Mouse (Mus musculus): ENCODE measurements around the gene Fign. TPM values are rescaled to one million over a fixed set of nuclear protein-coding genes. Genes with fewer than 3 reads are reported as not detected.

Fign gene
- polyA plus RNA-seq, 1 experiment from 2014 or later: 14.5 TPM

GRCm38 (mm10) chr2:64035393-64035792 lies 62.4 kb downstream of the Fign start:
- Histone ChIP-seq H3K27ac (no peak overlapping the region), H3K9me3 (replicated peaks) (no peaks in the 10 kb centered on the region), H3K27me3 (no peaks in the 10 kb centered on the region), H3K36me3 (no peaks in the 10 kb centered on the region), H3K4me1 (no peaks in the 10 kb centered on the region), H3K9ac (no peak overlapping the region), H3K4me3 (no peak overlapping the region), H3K4me2 (replicated peaks) (no peak overlapping the region)
- WGBS: 70% methylated on average over 3 of the region's 3 CpGs
- ATAC-seq (ENCODE audit: low FRiP score): no peak

- Histone ChIP-seq H3K4me2 (replicated peaks) (no peak overlapping the region), H3K27ac (no peak overlapping the region), H3K9me3 (replicated peaks) (no peaks in the 10 kb centered on the region), H3K4me1 (no peaks in the 10 kb centered on the region), H3K36me3 (no peaks in the 10 kb centered on the region), H3K4me3 (no peak overlapping the region), H3K9ac (no peak overlapping the region), H3K27me3 (no peaks in the 10 kb centered on the region)
- no peak for ATAC-seq (ENCODE audit: low FRiP score)
- 96% methylated on average over 3 of the region's 3 CpGs for WGBS
Observed at GRCm38 (mm10) chr2:64033871-64034270, 64.0 kb downstream of the Fign start.

- H3K4me2 ChIP-seq (replicated peaks): no peak overlapping the region
- no peaks in the 10 kb centered on the region for H3K36me3 ChIP-seq
- WGBS: 79% methylated on average over 4 of the region's 4 CpGs
- 0 out of 2 replicates have a peak, but pooled peaks cover 3% of the 10 kb centered on the region for H3K4me1 ChIP-seq
- no peak for ATAC-seq (ENCODE audit: low FRiP score)
- H3K9ac ChIP-seq: no peak overlapping the region
- H3K27me3 ChIP-seq: no peaks in the 10 kb centered on the region
- H3K27ac ChIP-seq: no peak overlapping the region
- H3K4me3 ChIP-seq: no peak overlapping the region
- no peaks in the 10 kb centered on the region for H3K9me3 ChIP-seq (replicated peaks)
Observed at GRCm38 (mm10) chr2:64025961-64026360, 71.9 kb downstream of the Fign start.

GRCm38 (mm10) chr2:63994304-63995023 lies 103.4 kb downstream of the Fign start:
- H3K36me3 ChIP-seq: no peaks in the 10 kb centered on the region
- H3K4me1 ChIP-seq: 0 out of 2 replicates have a peak, but pooled peaks cover 4% of the 10 kb centered on the region
- 90% methylated on average over 7 of the region's 7 CpGs for WGBS
- no peaks in the 10 kb centered on the region for H3K9me3 ChIP-seq (replicated peaks)
- no peak overlapping the region for H3K27ac ChIP-seq
- no peak overlapping the region for H3K9ac ChIP-seq
- H3K27me3 ChIP-seq: no peaks in the 10 kb centered on the region
- H3K4me2 ChIP-seq (replicated peaks): no peak overlapping the region
- no peak overlapping the region for H3K4me3 ChIP-seq
- no peak for ATAC-seq (ENCODE audit: low FRiP score)

GRCm38 (mm10) chr2:63985426-63985825 lies 112.4 kb downstream of the Fign start:
- Histone ChIP-seq H3K27ac (no peak overlapping the region), H3K4me2 (replicated peaks) (no peak overlapping the region), H3K36me3 (peaks cover 3% of the 10 kb centered on the region), H3K9ac (no peak overlapping the region), H3K4me1 (peaks cover 25% of the 10 kb centered on the region), H3K9me3 (replicated peaks) (no peaks in the 10 kb centered on the region), H3K4me3 (no peak overlapping the region), H3K27me3 (no peaks in the 10 kb centered on the region)
- no peak for ATAC-seq (ENCODE audit: low FRiP score)
- 97% methylated on average over 2 of the region's 2 CpGs for WGBS

GRCm38 (mm10) chr2:63982351-63982751 lies 115.5 kb downstream of the Fign start:
- ATAC-seq (ENCODE audit: low FRiP score): peak; percentile 48; the same call in 1 of the 2 replicates
- Histone ChIP-seq H3K27me3 (no peaks in the 10 kb centered on the region), H3K4me2 (replicated peaks) (no peak overlapping the region), H3K36me3 (peaks cover 20% of the 10 kb centered on the region), H3K9me3 (replicated peaks) (no peaks in the 10 kb centered on the region), H3K9ac (no peak overlapping the region), H3K4me1 (peaks cover 18% of the 10 kb centered on the region), H3K4me3 (no peak overlapping the region), H3K27ac (peak overlapping the region; percentile 60; the same call in 1 of the 2 replicates)
- 25% methylated on average over 4 of the region's 4 CpGs for WGBS

GRCm38 (mm10) chr2:63981449-63981848 lies 116.4 kb downstream of the Fign start:
- no peaks in the 10 kb centered on the region for H3K27me3 ChIP-seq
- peaks cover 20% of the 10 kb centered on the region for H3K36me3 ChIP-seq
- no peak for ATAC-seq (ENCODE audit: low FRiP score)
- peaks cover 18% of the 10 kb centered on the region for H3K4me1 ChIP-seq
- WGBS: 57% methylated on average over 7 of the region's 7 CpGs
- H3K9me3 ChIP-seq (replicated peaks): no peaks in the 10 kb centered on the region
- no peak overlapping the region for H3K27ac ChIP-seq
- H3K9ac ChIP-seq: no peak overlapping the region
- H3K4me2 ChIP-seq (replicated peaks): no peak overlapping the region
- no peak overlapping the region for H3K4me3 ChIP-seq

- 58% methylated on average over 4 of the region's 4 CpGs for WGBS
- ATAC-seq (ENCODE audit: low FRiP score): no peak
- H3K27me3 ChIP-seq: no peaks in the 10 kb centered on the region
Observed at GRCm38 (mm10) chr2:63969633-63970032, 128.2 kb downstream of the Fign start.

GRCm38 (mm10) chr2:63931041-63931440 lies 166.8 kb downstream of the Fign start:
- no peak overlapping the region for H3K4me3 ChIP-seq
- no peaks in the 10 kb centered on the region for H3K4me1 ChIP-seq
- H3K4me2 ChIP-seq (replicated peaks): no peak overlapping the region
- H3K36me3 ChIP-seq: no peaks in the 10 kb centered on the region
- no peaks in the 10 kb centered on the region for H3K27me3 ChIP-seq
- no peak for ATAC-seq (ENCODE audit: low FRiP score)
- WGBS: 91% methylated on average over 2 of the region's 2 CpGs
- H3K9ac ChIP-seq: no peak overlapping the region
- no peaks in the 10 kb centered on the region for H3K9me3 ChIP-seq (replicated peaks)
- no peak overlapping the region for H3K27ac ChIP-seq

More at GRCm38 (mm10) chr2:63969633-63970032, 128.2 kb downstream of the Fign start:
- Histone ChIP-seq H3K27ac (no peak overlapping the region), H3K9me3 (replicated peaks) (no peaks in the 10 kb centered on the region), H3K4me1 (peaks cover 23% of the 10 kb centered on the region), H3K9ac (no peak overlapping the region), H3K4me2 (replicated peaks) (no peak overlapping the region), H3K36me3 (no peaks in the 10 kb centered on the region), H3K4me3 (no peak overlapping the region)

GRCm38 (mm10) chr2:63926481-63927097 lies 171.2 kb downstream of the Fign start:
- WGBS: 7% methylated on average over 4 of the region's 4 CpGs
- Histone ChIP-seq H3K4me1 (no peaks in the 10 kb centered on the region), H3K9ac (no peak overlapping the region), H3K4me2 (replicated peaks) (no peak overlapping the region), H3K27ac (no peak overlapping the region), H3K36me3 (no peaks in the 10 kb centered on the region), H3K27me3 (no peaks in the 10 kb centered on the region), H3K9me3 (replicated peaks) (no peaks in the 10 kb centered on the region), H3K4me3 (no peak overlapping the region)
- ATAC-seq (ENCODE audit: low FRiP score): no peak

GRCm38 (mm10) chr2:63925721-63926235 lies 172.1 kb downstream of the Fign start:
- Histone ChIP-seq H3K4me3 (no peak overlapping the region), H3K36me3 (no peaks in the 10 kb centered on the region), H3K9ac (no peak overlapping the region), H3K4me1 (no peaks in the 10 kb centered on the region), H3K27me3 (no peaks in the 10 kb centered on the region), H3K4me2 (replicated peaks) (no peak overlapping the region), H3K27ac (no peak overlapping the region), H3K9me3 (replicated peaks) (no peaks in the 10 kb centered on the region)
- 78% methylated on average over 4 of the region's 4 CpGs for WGBS
- ATAC-seq (ENCODE audit: low FRiP score): no peak

Data from hindbrain, embryonic 12.5 days (tissue).